Mouse (Mus musculus) small intestine, adult 2 months (tissue): ENCODE results near the gene Bud23.

ENCODE experiments used
- CTCF ChIP-seq: fragments of 200-500 bp; IDR thresholded peaks from 2 replicates; pipeline ENCODE4 v1.5.1; 2012; ENCODE audit warnings: low read depth, mild to moderate bottlenecking, control low read depth, inconsistent platforms, low read length, moderate library complexity, mixed read lengths; ENCODE audit not compliant: insufficient replicate concordance, insufficient read length; ENCODE audit errors: extremely low read depth
- POLR2A ChIP-seq: fragments of 200-500 bp; IDR thresholded peaks from 2 replicates; pipeline ENCODE4 v1.6.1; 2012; ENCODE audit warnings: low read depth, mild to moderate bottlenecking, control low read depth, inconsistent platforms, low read length, moderate library complexity

DNA sequence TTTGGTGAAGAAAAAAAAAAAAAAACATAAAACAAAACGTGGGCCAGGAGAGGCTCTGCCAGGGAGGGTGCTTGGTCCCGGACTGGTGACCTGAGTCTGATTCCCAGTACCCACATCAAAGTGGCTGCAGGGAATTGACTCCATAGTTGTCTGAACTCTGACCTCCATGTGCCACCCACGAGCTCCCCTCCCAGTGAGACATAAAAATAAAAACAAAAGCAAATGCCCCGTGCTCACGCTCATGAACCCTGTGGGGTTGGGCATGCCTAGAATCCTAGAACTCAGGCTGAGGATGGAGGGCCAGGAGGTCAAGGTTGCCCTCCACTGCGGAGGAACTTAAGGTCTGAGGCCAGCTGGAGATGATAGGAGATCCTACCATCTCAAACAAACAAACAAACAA lies 44.3 kb upstream of the Bud23 start:
- TF ChIP-seq CTCF (no peak), POLR2A (no peak)
